Mouse (Mus musculus) intestine, embryonic 14.5 days (tissue): ENCODE measurements at regions not wholly inside any gene's neighbourhood (a gene's known extent, or its start where the extent isn't known, plus 50 kb on each side); places are given as distances from the start of the nearest gene placed in this dataset.

Experiments
- ATAC-seq: fragments of 200-750 bp; cut with Nextera tagmentation; replicated peaks from 2 replicates; pipeline ENCODE4 v1.8.0; 2017; ENCODE audit warnings: low read depth, moderate number of reproducible peaks, moderate TSS enrichment, moderate library complexity; ENCODE audit not compliant: low FRiP score, low TSS enrichment
- DNase-seq: peaks from one replicate; pipeline ENCODE4 v3.0.0-alpha.2; 2018; ENCODE audit warnings: low spot score
- H3K27ac ChIP-seq: fragments of 300-500 bp; sonication (generic); 2 replicates; pipeline ENCODE4 v1.5.1; 2014; ENCODE audit warnings: low read depth, mild to moderate bottlenecking, control low read depth
- H3K27me3 ChIP-seq: fragments of 300-500 bp; sonication (generic); replicated peaks from 2 replicates; pipeline ENCODE4 v1.6.1; 2014; ENCODE audit warnings: low read length, control low read depth; ENCODE audit not compliant: control insufficient read depth, insufficient read depth
- H3K36me3 ChIP-seq: fragments of 300-500 bp; sonication (generic); 2 replicates; pipeline ENCODE4 v1.6.1; 2014; ENCODE audit warnings: low read length, control low read depth; ENCODE audit not compliant: control insufficient read depth, insufficient read depth
- H3K4me1 ChIP-seq: fragments of 300-500 bp; sonication (generic); replicated peaks from 2 replicates; pipeline ENCODE4 v1.6.1; 2014; ENCODE audit warnings: low read length, control low read depth, mixed read lengths; ENCODE audit not compliant: control insufficient read depth, insufficient read depth
- H3K4me2 ChIP-seq: fragments of 300-500 bp; sonication (generic); 2 replicates; pipeline ENCODE4 v1.6.1; 2014; ENCODE audit warnings: low read length
- H3K4me3 ChIP-seq: fragments of 300-500 bp; sonication (generic); 2 replicates; pipeline ENCODE4 v1.5.1; 2014; ENCODE audit warnings: low read depth, low read length, control low read depth, mixed read lengths
- H3K9ac ChIP-seq: fragments of 300-500 bp; sonication (generic); 2 replicates; pipeline ENCODE4 v1.6.1; 2014; ENCODE audit warnings: mild to moderate bottlenecking, low read length
- H3K9me3 ChIP-seq: fragments of 300-500 bp; sonication (generic); 2 replicates; pipeline ENCODE4 v1.6.1; 2016; ENCODE audit warnings: low read length, control low read depth; ENCODE audit not compliant: control insufficient read depth
- WGBS: fragments of 180-500 bp; shearing (Covaris S2); extraction: QIAGEN DNeasy Blood & Tissue Kit; methylation state at CpG from one replicate; pipeline ENCODE4 v1.1.7; 2014; 5-methylcytosine and 5-hydroxymethylcytosine counted together

GRCm38 (mm10) chr16:87783561-87784304 is 85.0 kb downstream of the Bach1 start:
- no peak overlapping the region for H3K9ac ChIP-seq
- H3K4me1 ChIP-seq: peaks cover 11% of the 10 kb centered on the region; the same call in 1 of the 2 replicates
- no peak for DNase-seq
- no peak overlapping the region for H3K27ac ChIP-seq
- H3K9me3 ChIP-seq: no peaks in the 10 kb centered on the region
- no peak for ATAC-seq
- no peaks in the 10 kb centered on the region for H3K36me3 ChIP-seq
- no peak overlapping the region for H3K4me3 ChIP-seq
- 74% methylated on average over 17 of the region's 17 CpGs for WGBS
- H3K27me3 ChIP-seq: no peaks in the 10 kb centered on the region
- no peak overlapping the region for H3K4me2 ChIP-seq

GRCm38 (mm10) chr16:87784405-87784994 is 85.8 kb downstream of the Bach1 start:
- no peaks in the 10 kb centered on the region for H3K27me3 ChIP-seq
- H3K4me3 ChIP-seq: no peak overlapping the region
- peak overlapping the region; percentile 0; the same call in 1 of the 2 replicates for H3K4me2 ChIP-seq
- ATAC-seq (0 out of 2 replicates have a peak, but pooled peaks have one; percentile 41), DNase-seq (no peak)
- 58% methylated on average over 13 of the region's 13 CpGs for WGBS
- H3K9ac ChIP-seq: no peak overlapping the region
- no peak overlapping the region for H3K27ac ChIP-seq
- H3K9me3 ChIP-seq: no peaks in the 10 kb centered on the region
- H3K36me3 ChIP-seq: no peaks in the 10 kb centered on the region
- peaks cover 11% of the 10 kb centered on the region; the same call in 1 of the 2 replicates for H3K4me1 ChIP-seq

GRCm38 (mm10) chr16:87789539-87789938 is 90.8 kb downstream of the Bach1 start:
- H3K36me3 ChIP-seq: no peaks in the 10 kb centered on the region
- no peak overlapping the region for H3K4me2 ChIP-seq
- H3K4me1 ChIP-seq: no peaks in the 10 kb centered on the region
- H3K27me3 ChIP-seq: no peaks in the 10 kb centered on the region
- H3K9ac ChIP-seq: no peak overlapping the region
- no peak overlapping the region for H3K4me3 ChIP-seq
- DNase-seq (no peak), ATAC-seq (no peak)
- WGBS: 82% methylated on average over 10 of the region's 10 CpGs
- H3K27ac ChIP-seq: no peak overlapping the region
- H3K9me3 ChIP-seq: no peaks in the 10 kb centered on the region

GRCm38 (mm10) chr16:87789957-87790356 is 91.2 kb downstream of the Bach1 start:
- Histone ChIP-seq H3K27me3 (no peaks in the 10 kb centered on the region), H3K4me2 (no peak overlapping the region), H3K9ac (no peak overlapping the region), H3K4me3 (no peak overlapping the region), H3K9me3 (no peaks in the 10 kb centered on the region), H3K36me3 (no peaks in the 10 kb centered on the region), H3K4me1 (no peaks in the 10 kb centered on the region), H3K27ac (no peak overlapping the region)
- 33% methylated on average over 6 of the region's 6 CpGs for WGBS
- DNase-seq (no peak), ATAC-seq (no peak)

GRCm38 (mm10) chr16:87796514-87797248 is 97.9 kb downstream of the Bach1 start:
- DNase-seq (peak; percentile 70), ATAC-seq (peak; percentile 68; the same call in 1 of the 2 replicates)
- Histone ChIP-seq H3K4me3 (peak overlapping the region; percentile 36), H3K4me1 (peaks cover 6% of the 10 kb centered on the region; the same call in 1 of the 2 replicates), H3K9me3 (no peaks in the 10 kb centered on the region), H3K4me2 (peak overlapping the region; percentile 69), H3K27me3 (no peaks in the 10 kb centered on the region), H3K9ac (peak overlapping the region; percentile 35; the same call in 1 of the 2 replicates), H3K27ac (no peak overlapping the region), H3K36me3 (no peaks in the 10 kb centered on the region)
- WGBS: 7% methylated on average over 20 of the region's 20 CpGs

- DNase-seq: no peak
- Histone ChIP-seq H3K27me3 (no peaks in the 10 kb centered on the region), H3K9ac (no peak overlapping the region), H3K9me3 (no peaks in the 10 kb centered on the region), H3K4me1 (no peaks in the 10 kb centered on the region), H3K4me3 (no peak overlapping the region), H3K4me2 (no peak overlapping the region), H3K27ac (no peak overlapping the region), H3K36me3 (no peaks in the 10 kb centered on the region)
- WGBS: 91% methylated on average over 4 of the region's 4 CpGs
- no peak for ATAC-seq
These were observed 103.6 kb downstream of the Bach1 start for GRCm38 (mm10) chr16:87802317-87802716.

- 38% methylated on average over 8 of the region's 8 CpGs for WGBS
- Histone ChIP-seq H3K4me3 (no peak overlapping the region), H3K27me3 (no peaks in the 10 kb centered on the region), H3K36me3 (no peaks in the 10 kb centered on the region), H3K9ac (no peak overlapping the region), H3K9me3 (no peaks in the 10 kb centered on the region), H3K27ac (no peak overlapping the region), H3K4me1 (no peaks in the 10 kb centered on the region), H3K4me2 (no peak overlapping the region)
- no peak for DNase-seq
- no peak for ATAC-seq
These were observed 118.8 kb downstream of the Bach1 start for GRCm38 (mm10) chr16:87817590-87817989.

GRCm38 (mm10) chr16:87834296-87834695 is 135.6 kb downstream of the Bach1 start:
- 39% methylated on average over 7 of the region's 7 CpGs for WGBS

More at GRCm38 (mm10) chr16:87834296-87834695, 135.6 kb downstream of the Bach1 start:
- Histone ChIP-seq H3K27ac (no peak overlapping the region), H3K9ac (no peak overlapping the region), H3K4me2 (no peak overlapping the region), H3K9me3 (no peaks in the 10 kb centered on the region), H3K36me3 (no peaks in the 10 kb centered on the region), H3K27me3 (no peaks in the 10 kb centered on the region), H3K4me3 (no peak overlapping the region), H3K4me1 (no peaks in the 10 kb centered on the region)
- DNase-seq: no peak
- no peak for ATAC-seq
